Mouse (Mus musculus) CH12.LX (cell line): ENCODE measurements around the gene Nox1.

ENCODE experiments used
- BHLHE40 ChIP-seq: IDR thresholded peaks from 2 replicates; pipeline ENCODE4 v1.6.1; 2011; ENCODE audit warnings: mild to moderate bottlenecking, low read depth, low read length, improper control_type of control experiment
- CHD1 ChIP-seq: IDR thresholded peaks from 2 replicates; pipeline ENCODE4 v1.6.1; 2012; ENCODE audit warnings: low read depth, low read length, improper control_type of control experiment, inconsistent platforms
- CTCF ChIP-seq, 2 experiments: IDR thresholded peaks in 1 of 2; conservative IDR thresholded peaks in 1 of 2; 2 replicates each; pipeline ENCODE4 v1.5.1; 2011 to 2012; ENCODE audit warnings: low read depth in 2 of 2, low read length in 2 of 2, improper control_type of control experiment in 1 of 2, inconsistent platforms in 1 of 2, mild to moderate bottlenecking in 1 of 2, moderate library complexity in 1 of 2
- EP300 ChIP-seq: IDR thresholded peaks from 2 replicates; pipeline ENCODE4 v1.6.1; 2011; ENCODE audit warnings: low read length, improper control_type of control experiment
- ETS1 ChIP-seq: conservative IDR thresholded peaks from 2 replicates; pipeline ENCODE4 v1.6.1; 2012; ENCODE audit warnings: low read depth, mild to moderate bottlenecking, inconsistent platforms, low read length, improper control_type of control experiment, moderate library complexity
- GABPA ChIP-seq: IDR thresholded peaks from 2 replicates; pipeline ENCODE4 v1.6.1; 2012; ENCODE audit warnings: low read depth, low read length, improper control_type of control experiment, inconsistent platforms; ENCODE audit not compliant: insufficient replicate concordance
- JUND ChIP-seq: conservative IDR thresholded peaks from 2 replicates; pipeline ENCODE4 v1.6.1; 2011; ENCODE audit warnings: low read depth, low read length, improper control_type of control experiment
- KAT2A ChIP-seq: IDR thresholded peaks from 2 replicates; pipeline ENCODE4 v1.6.1; 2012; ENCODE audit warnings: low read length, improper control_type of control experiment, inconsistent platforms; ENCODE audit not compliant: insufficient replicate concordance
- MAFK ChIP-seq: IDR thresholded peaks from 2 replicates; pipeline ENCODE4 v1.6.1; 2011; ENCODE audit warnings: low read length, improper control_type of control experiment; ENCODE audit not compliant: insufficient replicate concordance
- MYC ChIP-seq: IDR thresholded peaks from 2 replicates; pipeline ENCODE4 v1.6.1; 2011; ENCODE audit warnings: low read depth, mild to moderate bottlenecking, improper control_type of control experiment, low read length
- POLR2A ChIP-seq: IDR thresholded peaks from 2 replicates; pipeline ENCODE4 v1.6.1; 2011; ENCODE audit warnings: low read depth, mild to moderate bottlenecking, improper control_type of control experiment, low read length
- SMC3 ChIP-seq: IDR thresholded peaks from 2 replicates; pipeline ENCODE4 v1.6.1; 2011; ENCODE audit warnings: low read depth, low read length, improper control_type of control experiment
- TBP ChIP-seq: conservative IDR thresholded peaks from 2 replicates; pipeline ENCODE4 v1.6.1; 2011; ENCODE audit warnings: low read depth, low read length, improper control_type of control experiment

GRCm38 (mm10) chrX:134261191-134261590, 39.4 kb upstream of the Nox1 start:
- TF ChIP-seq KAT2A (no peak), CTCF (conservative IDR thresholded peaks at IDR 0.05 in 1 of 2, IDR thresholded peaks at IDR 0.05 in 1 of 2; ENCODE audit: low read depth in 2 of 2, low read length in 2 of 2) (no peak), EP300 (no peak), CHD1 (no peak), SMC3 (no peak), POLR2A (no peak), GABPA (no peak), BHLHE40 (no peak), JUND (no peak), ETS1 (no peak), TBP (no peak), MAFK (no peak), MYC (no peak)
